Mouse (Mus musculus) midbrain, postnatal 0 days (tissue): ENCODE measurements around the gene Grhl1. TPM values are rescaled to one million over a fixed set of nuclear protein-coding genes. Genes with fewer than 3 reads are reported as not detected.
A peak's percentile ranks its signal among the peaks of the same experiment; 100 is the strongest.

ENCODE experiments used
- ATAC-seq: fragments of 200-750 bp; cut with Nextera tagmentation; 2 replicates; pipeline ENCODE4 v1.8.0; 2017; ENCODE audit warnings: moderate number of reproducible peaks, mild to moderate bottlenecking, moderate TSS enrichment, moderate library complexity; ENCODE audit not compliant: low FRiP score
- DNase-seq: peaks from one replicate; pipeline ENCODE4 v3.0.0-alpha.2; 2015; ENCODE audit warnings: low spot score
- H3K27ac ChIP-seq: fragments of 300-500 bp; sonication (generic); 2 replicates; pipeline ENCODE4 v1.5.1; 2014; ENCODE audit warnings: low read depth, mild to moderate bottlenecking, low read length, mixed read lengths
- H3K27me3 ChIP-seq: fragments of 300-500 bp; sonication (generic); 2 replicates; pipeline ENCODE4 v1.6.1; 2014; ENCODE audit warnings: low read length, control low read depth, mixed read lengths; ENCODE audit not compliant: insufficient read depth
- H3K36me3 ChIP-seq: fragments of 300-500 bp; sonication (generic); 2 replicates; pipeline ENCODE4 v1.6.1; 2014; ENCODE audit warnings: low read length, control low read depth, mixed read lengths; ENCODE audit not compliant: insufficient read depth
- H3K4me1 ChIP-seq: fragments of 300-500 bp; sonication (generic); 2 replicates; pipeline ENCODE4 v1.6.1; 2014; ENCODE audit warnings: mild to moderate bottlenecking, control low read depth, antibody characterized with exemption, low read length, mixed read lengths; ENCODE audit not compliant: insufficient read depth
- H3K4me2 ChIP-seq: fragments of 300-500 bp; sonication (generic); 2 replicates; pipeline ENCODE4 v1.6.1; 2014; ENCODE audit warnings: low read depth, mild to moderate bottlenecking, low read length, mixed read lengths; ENCODE audit not compliant: poor library complexity, severe bottlenecking
- H3K4me3 ChIP-seq: fragments of 300-500 bp; sonication (generic); 2 replicates; pipeline ENCODE4 v1.5.1; 2014; ENCODE audit warnings: low read depth, mild to moderate bottlenecking, low read length, moderate library complexity
- H3K9ac ChIP-seq: fragments of 300-500 bp; sonication (generic); replicated peaks from 2 replicates; pipeline ENCODE4 v1.6.1; 2014; ENCODE audit warnings: mild to moderate bottlenecking, low read length, moderate library complexity, mixed read lengths; ENCODE audit not compliant: poor library complexity, severe bottlenecking
- H3K9me3 ChIP-seq: fragments of 300-500 bp; sonication (generic); 2 replicates; pipeline ENCODE4 v1.6.1; 2016; ENCODE audit warnings: low read length, control low read depth
- CTCF ChIP-seq: IDR thresholded peaks from 2 replicates; pipeline ENCODE4 v1.5.1; 2016; ENCODE audit warnings: antibody characterized with exemption, mild to moderate bottlenecking
- WGBS: fragments of 180-500 bp; shearing (Covaris S2); extraction: QIAGEN DNeasy Blood & Tissue Kit; methylation state at CpG from one replicate; pipeline ENCODE4 v1.1.7; 2014; 5-methylcytosine and 5-hydroxymethylcytosine counted together
- polyA plus RNA-seq: library from polyadenylated mRNA; unstranded; fragments of >200 nt; fragmentation: Nextera tagmentation; extraction: Ambion mirVana; gene quantifications from 2 replicates; pipeline ENCODE4 v1.2.1, GENCODE M21; 2015
- total RNA-seq: library from RNA; depleted of rRNA; stranded (reverse); fragments of >200 nt; gene quantifications from 2 replicates; pipeline ENCODE4 v1.2.3, GENCODE M21; 2014

Grhl1 gene
- total and polyA plus RNA-seq, 2 experiments from 2014 or later: 1.8 to 3.5 TPM

DNA sequence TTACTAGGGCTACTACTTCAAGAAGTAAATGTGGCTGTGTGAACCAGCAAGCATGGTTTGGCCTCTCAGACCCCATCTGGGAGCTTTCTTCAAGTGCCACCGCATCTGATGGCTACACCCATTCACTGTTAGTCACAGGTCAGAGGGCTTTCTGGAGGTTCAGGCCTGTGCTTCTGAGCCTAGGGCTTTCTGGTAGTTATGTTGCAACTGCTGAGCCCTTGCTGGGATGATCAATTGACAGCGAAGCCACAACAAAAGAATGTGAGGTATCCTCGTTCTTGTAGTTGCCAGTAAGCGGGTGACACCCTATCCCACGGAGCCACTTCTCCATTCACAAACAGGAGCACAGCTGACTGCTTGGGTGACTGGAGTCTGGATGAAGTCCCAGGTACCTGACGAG, 6.8 kb upstream of the Grhl1 start:
- H3K27me3 ChIP-seq: no peaks in the 10 kb centered on the region
- no peak overlapping the region for H3K9ac ChIP-seq
- no peak overlapping the region for H3K4me2 ChIP-seq
- no peaks in the 10 kb centered on the region for H3K36me3 ChIP-seq
- H3K27ac ChIP-seq: no peak overlapping the region
- TF ChIP-seq CTCF: no peak
- no peaks in the 10 kb centered on the region for H3K4me1 ChIP-seq
- no peaks in the 10 kb centered on the region for H3K9me3 ChIP-seq
- ATAC-seq: no peak
- no peak overlapping the region for H3K4me3 ChIP-seq
- WGBS: 88% methylated on average over 6 of the region's 6 CpGs
- DNase-seq: no peak

DNA sequence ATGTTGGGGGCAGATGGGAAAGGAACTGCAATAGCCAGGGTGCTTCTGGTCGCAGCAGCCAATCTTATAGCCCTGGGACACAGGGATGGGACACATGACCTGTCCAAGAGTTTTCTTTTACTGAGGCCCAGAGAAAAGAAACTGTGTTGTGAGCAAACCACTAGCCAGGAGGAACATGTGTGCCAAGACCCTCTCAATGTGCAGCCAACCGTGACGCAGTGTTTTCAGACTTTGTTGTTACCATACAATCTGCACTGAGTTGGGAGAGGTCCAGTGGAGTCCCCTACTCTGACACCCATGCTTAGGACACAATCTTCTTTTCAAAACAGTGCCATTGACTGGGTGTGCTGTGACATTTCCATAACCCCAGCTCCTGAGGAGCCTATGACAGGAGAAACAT, 4.5 kb upstream of the Grhl1 start:
- Histone ChIP-seq H3K4me2 (no peak overlapping the region), H3K36me3 (no peaks in the 10 kb centered on the region), H3K27me3 (no peaks in the 10 kb centered on the region; the same call in 1 of the 2 replicates), H3K4me1 (no peaks in the 10 kb centered on the region), H3K4me3 (no peak overlapping the region), H3K9me3 (no peaks in the 10 kb centered on the region), H3K9ac (no peak overlapping the region), H3K27ac (no peak overlapping the region)
- WGBS: 85% methylated on average over 3 of the region's 3 CpGs
- no peak for TF ChIP-seq CTCF
- ATAC-seq: no peak
- DNase-seq: peak; percentile 14

DNA sequence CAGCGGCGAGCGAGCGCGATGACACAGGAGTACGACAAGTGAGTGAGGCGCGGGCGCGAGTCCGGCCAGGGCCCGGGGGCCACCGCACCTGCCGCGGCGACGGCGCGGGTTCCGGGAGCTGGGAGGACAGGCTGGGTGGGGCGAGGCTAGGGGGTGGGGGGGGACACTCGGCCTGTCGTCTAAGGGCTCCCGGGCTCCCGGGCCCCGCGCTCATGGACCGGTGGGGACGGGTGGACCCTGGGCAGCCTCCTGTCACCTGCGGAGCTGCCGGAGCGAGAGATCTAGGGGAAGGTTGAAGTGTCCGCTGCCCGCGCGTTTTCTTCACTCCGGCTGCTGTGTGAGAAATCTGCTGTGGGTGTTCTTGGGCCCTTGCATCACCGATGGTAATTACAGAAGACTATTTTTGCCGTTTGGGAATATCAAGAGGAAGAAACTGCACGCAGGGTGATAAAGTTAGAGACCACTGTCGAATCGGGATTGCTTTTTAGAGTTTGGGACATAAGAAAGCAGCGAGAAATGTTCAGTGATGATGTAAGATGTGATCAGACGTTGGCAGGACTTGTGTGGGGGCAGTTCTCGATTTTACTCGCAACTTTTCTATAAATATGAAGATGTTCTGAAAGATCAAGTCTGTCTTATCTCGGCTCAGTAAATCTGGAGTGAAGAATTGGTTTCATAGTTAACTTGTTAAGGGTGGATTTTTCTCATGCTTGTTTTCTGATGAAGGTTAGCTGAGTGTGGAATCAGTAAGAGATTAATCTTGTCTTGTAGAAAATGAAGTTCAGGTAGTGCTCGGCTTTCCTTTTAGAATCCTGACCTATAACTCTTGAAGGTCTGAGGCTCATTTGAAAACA, 565 bp downstream of the Grhl1 start:
- WGBS: 7% methylated on average over 31 of the region's 48 CpGs
- H3K4me3 ChIP-seq: peak overlapping the region; percentile 55
- H3K4me1 ChIP-seq: no peaks in the 10 kb centered on the region
- H3K27me3 ChIP-seq: peaks cover 7% of the 10 kb centered on the region; the same call in 1 of the 2 replicates
- H3K4me2 ChIP-seq: peak overlapping the region; percentile 71
- no peak for TF ChIP-seq CTCF
- peak overlapping the region; percentile 52 for H3K9ac ChIP-seq
- no peak overlapping the region for H3K27ac ChIP-seq
- no peaks in the 10 kb centered on the region for H3K9me3 ChIP-seq
- no peaks in the 10 kb centered on the region for H3K36me3 ChIP-seq
- no peak for DNase-seq
- ATAC-seq: peak; percentile 56

DNA sequence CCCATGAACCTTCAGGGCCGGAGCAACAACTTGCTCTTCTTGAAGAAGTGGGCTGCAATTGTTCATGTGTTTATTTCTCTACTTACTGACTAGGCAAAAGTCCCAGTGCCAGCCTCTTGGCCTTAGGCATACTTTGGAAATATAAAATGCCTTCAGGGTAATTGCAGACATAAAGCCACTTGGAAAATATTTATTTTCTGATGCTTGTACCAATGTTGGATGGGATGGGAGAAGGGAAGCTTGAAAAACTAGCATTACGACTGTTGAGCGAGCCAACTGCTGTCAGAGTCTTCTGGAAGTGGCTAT, 1.1 kb downstream of the Grhl1 start:
- ATAC-seq (no peak), DNase-seq (no peak)
- no peak overlapping the region for H3K4me3 ChIP-seq
- no peaks in the 10 kb centered on the region for H3K9me3 ChIP-seq
- H3K4me2 ChIP-seq: no peak overlapping the region
- H3K4me1 ChIP-seq: no peaks in the 10 kb centered on the region
- H3K36me3 ChIP-seq: no peaks in the 10 kb centered on the region
- no peak for TF ChIP-seq CTCF
- H3K9ac ChIP-seq: no peak overlapping the region
- WGBS: 61% methylated on average over 3 of the region's 3 CpGs
- H3K27ac ChIP-seq: no peak overlapping the region
- peaks cover 7% of the 10 kb centered on the region; the same call in 1 of the 2 replicates for H3K27me3 ChIP-seq

DNA sequence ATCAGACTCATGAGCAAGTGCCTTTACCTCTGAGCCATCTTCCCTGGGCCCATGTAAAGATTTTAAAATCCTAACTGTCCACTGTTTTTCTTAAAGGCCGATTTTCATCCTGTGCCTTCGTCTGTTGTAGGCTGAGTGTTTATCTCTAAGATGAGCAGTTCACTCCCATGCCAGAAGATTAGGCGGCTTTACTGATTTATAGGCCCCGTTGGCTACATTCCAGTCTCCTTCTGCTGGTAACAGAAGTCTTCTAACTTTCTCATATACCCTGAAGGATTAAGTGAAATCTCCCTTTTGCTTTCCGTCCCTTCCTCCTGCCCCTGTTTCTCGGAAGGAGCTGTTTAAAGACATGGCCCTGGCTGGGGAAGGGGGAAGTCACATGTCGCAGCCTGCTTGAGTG, 2.8 kb downstream of the Grhl1 start:
- H3K4me3 ChIP-seq: no peak overlapping the region
- H3K4me1 ChIP-seq: no peaks in the 10 kb centered on the region
- 43% methylated on average over 7 of the region's 7 CpGs for WGBS
- H3K9me3 ChIP-seq: no peaks in the 10 kb centered on the region
- DNase-seq (no peak), ATAC-seq (no peak)
- TF ChIP-seq CTCF: no peak
- peaks cover 7% of the 10 kb centered on the region; the same call in 1 of the 2 replicates for H3K27me3 ChIP-seq
- no peak overlapping the region for H3K27ac ChIP-seq
- H3K4me2 ChIP-seq: no peak overlapping the region
- H3K36me3 ChIP-seq: no peaks in the 10 kb centered on the region
- H3K9ac ChIP-seq: no peak overlapping the region

DNA sequence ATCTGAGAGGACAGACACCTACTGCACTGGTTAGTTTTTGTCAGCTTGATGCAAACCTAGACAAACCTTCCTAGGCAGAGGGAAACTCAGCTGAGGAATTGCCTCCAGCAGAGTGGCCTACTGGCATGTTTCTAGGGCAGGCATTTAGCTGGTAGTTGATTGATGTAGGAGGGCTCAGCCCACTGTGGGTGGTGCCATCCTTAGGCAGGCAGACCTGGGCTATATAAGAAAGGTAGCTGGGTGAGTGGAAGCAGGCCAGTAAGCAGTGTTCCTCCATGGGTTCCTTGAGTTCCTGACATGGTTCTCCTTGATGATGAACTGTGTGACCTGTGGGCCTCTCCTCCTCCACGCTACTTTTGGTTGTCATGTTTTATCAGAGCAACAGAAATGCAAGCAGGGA, 8.4 kb downstream of the Grhl1 start:
- Histone ChIP-seq H3K27me3 (no peaks in the 10 kb centered on the region), H3K4me2 (no peak overlapping the region), H3K4me1 (no peaks in the 10 kb centered on the region), H3K4me3 (no peak overlapping the region), H3K9me3 (no peaks in the 10 kb centered on the region), H3K27ac (no peak overlapping the region), H3K36me3 (no peaks in the 10 kb centered on the region), H3K9ac (no peak overlapping the region)
- no peak for ATAC-seq
- DNase-seq: no peak
- TF ChIP-seq CTCF: no peak
- 73% methylated on average over 1 of the region's 1 CpGs for WGBS
